Mouse (Mus musculus) CH12.LX (cell line): ENCODE measurements at regions not wholly inside any gene's neighbourhood (a gene's known extent, or its start where the extent isn't known, plus 50 kb on each side); places are given as distances from the start of the nearest gene placed in this dataset.

Experiments
- CHD2 ChIP-seq: IDR thresholded peaks from 2 replicates; pipeline ENCODE4 v1.6.1; 2011; ENCODE audit warnings: low read length, improper control_type of control experiment
- CTCF ChIP-seq, 2 experiments: IDR thresholded peaks in 1 of 2; conservative IDR thresholded peaks in 1 of 2; 2 replicates each; pipeline ENCODE4 v1.5.1; 2011 to 2012; ENCODE audit warnings: low read depth in 2 of 2, low read length in 2 of 2, improper control_type of control experiment in 1 of 2, inconsistent platforms in 1 of 2, mild to moderate bottlenecking in 1 of 2, moderate library complexity in 1 of 2
- EP300 ChIP-seq: IDR thresholded peaks from 2 replicates; pipeline ENCODE4 v1.6.1; 2011; ENCODE audit warnings: low read length, improper control_type of control experiment
- NELFE ChIP-seq: IDR thresholded peaks from 2 replicates; pipeline ENCODE4 v1.6.1; 2011; ENCODE audit warnings: low read depth, low read length, improper control_type of control experiment
- NRF1 ChIP-seq: IDR thresholded peaks from 2 replicates; pipeline ENCODE4 v1.6.1; 2014; ENCODE audit warnings: low read depth, mild to moderate bottlenecking, inconsistent platforms, low read length, improper control_type of control experiment, moderate library complexity
- POLR2AphosphoS2 ChIP-seq: IDR thresholded peaks from 2 replicates; pipeline ENCODE4 v1.6.1; 2011; ENCODE audit warnings: low read depth, low read length, improper control_type of control experiment
- ZKSCAN1 ChIP-seq: IDR thresholded peaks from 2 replicates; pipeline ENCODE4 v1.6.1; 2012; ENCODE audit warnings: low read depth, inconsistent platforms, low read length, improper control_type of control experiment, borderline replicate concordance

- TF ChIP-seq NELFE, result no peak
- TF ChIP-seq EP300, result no peak
- no peak for TF ChIP-seq NRF1
- no peak for TF ChIP-seq POLR2AphosphoS2
- TF ChIP-seq CTCF (conservative IDR thresholded peaks at IDR 0.05 in 1 of 2, IDR thresholded peaks at IDR 0.05 in 1 of 2; ENCODE audit: low read depth in 2 of 2, low read length in 2 of 2), result no peak
- TF ChIP-seq CHD2, result no peak
- TF ChIP-seq ZKSCAN1, result no peak
These were observed 93.9 kb upstream of the Gypa start for GRCm38 (mm10) chr8:80399594-80400207.
